Mouse (Mus musculus): ENCODE results near the gene Pacsin3.

GRCm38 (mm10) chr2:91223614-91224013, 32.1 kb upstream of the Pacsin3 start:
- TF ChIP-seq NANOG (IDR thresholded peaks at IDR 0.05; ENCODE audit: borderline replicate concordance, low read length) (no peak), CTCF (conservative IDR thresholded peaks at IDR 0.05; ENCODE audit: low read length) (no peak), POU5F1 (IDR thresholded peaks at IDR 0.05; ENCODE audit: borderline replicate concordance, low read length) (no peak)

Measured in E14TG2a.4 (cell line).